ENCODE assay signal across 12 mouse cellular contexts in the genomic region with DNA sequence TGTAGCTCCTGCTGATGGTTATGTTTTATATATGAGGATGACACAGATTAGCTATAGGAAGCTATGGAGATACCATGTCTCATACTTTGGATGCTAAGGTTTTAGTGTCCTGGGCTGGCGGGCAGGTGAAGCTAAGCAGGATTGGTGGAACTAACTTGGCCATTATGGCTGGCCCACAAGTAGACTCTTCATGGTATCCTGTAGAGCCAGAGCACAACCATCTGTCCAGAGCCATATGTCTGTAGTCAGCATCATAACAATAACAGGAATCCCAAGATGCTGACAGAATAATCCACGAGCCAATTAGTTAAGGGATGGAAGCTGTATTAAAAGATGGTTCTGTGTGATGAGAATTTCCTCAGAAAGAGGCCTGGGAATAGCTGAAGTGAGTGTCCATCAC.
"Had no signal": no experiment of that assay in that cellular context is flagged by ENCODE, and none has a peak within 500 bp of the region (broad histone marks: within the 10 kb centered on the region; RNA-seq: fewer than 3 reads in every experiment).

No protein-coding gene starts in this region.

- H3K4me1 ChIP-seq: kidney, embryonic 15.5 days; limb, embryonic 12.5 days; liver, embryonic 13.5 days; lung, embryonic 15.5 days; midbrain, embryonic 13.5 days; neural tube, embryonic 12.5 days; stomach, embryonic 15.5 days had no signal

- H3K27me3 ChIP-seq: kidney, embryonic 15.5 days; limb, embryonic 12.5 days; liver, embryonic 13.5 days; lung, embryonic 15.5 days; midbrain, embryonic 13.5 days; neural tube, embryonic 12.5 days; stomach, embryonic 15.5 days had no signal

- H3K9ac ChIP-seq: kidney, embryonic 15.5 days; limb, embryonic 12.5 days; liver, embryonic 13.5 days; liver, postnatal 0 days; lung, embryonic 15.5 days; midbrain, embryonic 13.5 days; neural tube, embryonic 12.5 days; stomach, embryonic 15.5 days had no signal

- H3K36me3 ChIP-seq: kidney, embryonic 15.5 days; limb, embryonic 12.5 days; liver, embryonic 13.5 days; stomach, embryonic 15.5 days had no signal

- H3K4me2 ChIP-seq: kidney, embryonic 15.5 days; limb, embryonic 12.5 days; liver, embryonic 13.5 days; lung, embryonic 15.5 days; midbrain, embryonic 13.5 days; neural tube, embryonic 12.5 days; stomach, embryonic 15.5 days had no signal

- H3K4me3 ChIP-seq: kidney, embryonic 15.5 days; limb, embryonic 12.5 days; liver, embryonic 13.5 days; lung, embryonic 15.5 days; midbrain, embryonic 13.5 days; neural tube, embryonic 12.5 days; stomach, embryonic 15.5 days had no signal

- ATAC-seq: liver, postnatal 0 days; midbrain, embryonic 13.5 days had no signal

- DNase-seq: kidney, postnatal 25 days; liver; liver, embryonic 13.5 days; liver, postnatal 0 days; thymus, adult 2 months; thymus, postnatal 36 days had no signal

- H3K27ac ChIP-seq: kidney, embryonic 15.5 days; limb, embryonic 12.5 days; liver, embryonic 13.5 days; lung, embryonic 15.5 days; midbrain, embryonic 13.5 days; neural tube, embryonic 12.5 days; stomach, embryonic 15.5 days had no signal

- H3K9me3 ChIP-seq: kidney, embryonic 15.5 days; limb, embryonic 12.5 days; liver, embryonic 13.5 days; lung, embryonic 15.5 days; midbrain, embryonic 13.5 days; neural tube, embryonic 12.5 days; stomach, embryonic 15.5 days had no signal
